Mouse (Mus musculus) neural tube, embryonic 14.5 days (tissue): Measurements from ENCODE around the gene Cma2. TPM values are rescaled to one million over a fixed set of nuclear protein-coding genes. Genes with fewer than 3 reads are reported as not detected.
"Not testable (repeated sequence)": the region's sequence is repeated elsewhere in the genome, so short reads cannot be mapped to it uniquely, and the experiment has no call there.

Experiments used
- ATAC-seq: fragments of 200-750 bp; cut with Nextera tagmentation; 2 replicates; pipeline ENCODE4 v1.8.0; 2017; ENCODE audit warnings: low read depth, mild to moderate bottlenecking, moderate TSS enrichment, moderate library complexity
- H3K27ac ChIP-seq: fragments of 300-500 bp; sonication (generic); 2 replicates; pipeline ENCODE4 v1.5.1; 2014; ENCODE audit warnings: low read depth, mild to moderate bottlenecking, control low read depth, low read length, moderate library complexity, mixed read lengths
- H3K27me3 ChIP-seq: fragments of 300-500 bp; sonication (generic); 2 replicates; pipeline ENCODE4 v1.6.1; 2014; ENCODE audit warnings: low read length; ENCODE audit not compliant: control insufficient read depth, insufficient read depth
- H3K36me3 ChIP-seq: fragments of 300-500 bp; sonication (generic); 2 replicates; pipeline ENCODE4 v1.6.1; 2014; ENCODE audit warnings: low read length, mixed read lengths; ENCODE audit not compliant: control insufficient read depth, insufficient read depth
- H3K4me1 ChIP-seq: fragments of 300-500 bp; sonication (generic); 2 replicates; pipeline ENCODE4 v1.6.1; 2014; ENCODE audit warnings: low read length; ENCODE audit not compliant: control insufficient read depth, insufficient read depth
- H3K4me2 ChIP-seq: fragments of 300-500 bp; sonication (generic); 2 replicates; pipeline ENCODE4 v1.6.1; 2014; ENCODE audit warnings: mild to moderate bottlenecking, low read depth, low read length, control low read depth
- H3K4me3 ChIP-seq: fragments of 300-500 bp; sonication (generic); 2 replicates; pipeline ENCODE4 v1.5.1; 2014; ENCODE audit warnings: low read depth, low read length, control low read depth, mixed read lengths
- H3K9ac ChIP-seq: fragments of 300-500 bp; sonication (generic); replicated peaks from 2 replicates; pipeline ENCODE4 v1.6.1; 2014; ENCODE audit warnings: low read depth, mild to moderate bottlenecking, control low read depth, low read length, mixed read lengths
- H3K9me3 ChIP-seq: fragments of 300-500 bp; sonication (generic); 2 replicates; pipeline ENCODE4 v1.6.1; 2016; ENCODE audit warnings: low read length; ENCODE audit not compliant: control insufficient read depth
- WGBS: fragments of 180-500 bp; shearing (Covaris S2); extraction: QIAGEN DNeasy Blood & Tissue Kit; methylation state at CpG from one replicate; pipeline ENCODE4 v1.1.7; 2014; 5-methylcytosine and 5-hydroxymethylcytosine counted together
- polyA plus RNA-seq: library from polyadenylated mRNA; unstranded; fragments of >200 nt; fragmentation: Nextera tagmentation; extraction: Ambion mirVana; gene quantifications from 2 replicates; pipeline ENCODE4 v1.2.1, GENCODE M21; 2014

Cma2 gene
- polyA plus RNA-seq, 1 experiment from 2014 or later = not detected

GRCm38 (mm10) chr14:55940070-55940800, 10.5 kb upstream of the Cma2 start:
- no peak for ATAC-seq
- no peaks in the 10 kb centered on the region for H3K27me3 ChIP-seq
- WGBS = 47% methylated on average over 7 of the region's 7 CpGs

GRCm38 (mm10) chr14:55943601-55944000, 7.2 kb upstream of the Cma2 start:
- Histone ChIP-seq H3K36me3 (no peaks in the 10 kb centered on the region), H3K9me3 (no peaks in the 10 kb centered on the region), H3K4me2 (no peak overlapping the region), H3K4me3 (no peak overlapping the region), H3K4me1 (no peaks in the 10 kb centered on the region), H3K9ac (no peak overlapping the region), H3K27me3 (no peaks in the 10 kb centered on the region), H3K27ac (no peak overlapping the region)
- no peak for ATAC-seq
- 85% methylated on average over 11 of the region's 11 CpGs for WGBS

More at GRCm38 (mm10) chr14:55940070-55940800, 10.5 kb upstream of the Cma2 start:
- no peak overlapping the region for H3K4me2 ChIP-seq
- no peaks in the 10 kb centered on the region for H3K36me3 ChIP-seq
- H3K9me3 ChIP-seq = no peaks in the 10 kb centered on the region
- H3K4me1 ChIP-seq = no peaks in the 10 kb centered on the region
- no peak overlapping the region for H3K27ac ChIP-seq
- no peak overlapping the region for H3K9ac ChIP-seq
- H3K4me3 ChIP-seq = no peak overlapping the region

GRCm38 (mm10) chr14:55944575-55944974, 6.2 kb upstream of the Cma2 start, which contains the start of gene Cma1:
Cma1 (minus strand) TSS chr14:55944675.
- ATAC-seq = no peak
- Histone ChIP-seq H3K9me3 (no peaks in the 10 kb centered on the region), H3K4me1 (no peaks in the 10 kb centered on the region), H3K27me3 (no peaks in the 10 kb centered on the region), H3K4me3 (no peak within 1 kb of the TSS), H3K27ac (no peak within 1 kb of the TSS), H3K36me3 (no peaks in the 10 kb centered on the region), H3K9ac (no peak within 1 kb of the TSS), H3K4me2 (no peak within 1 kb of the TSS)
- WGBS = 87% methylated on average over 4 of the region's 4 CpGs

GRCm38 (mm10) chr14:55946269-55946969, 4.4 kb upstream of the Cma2 start:
- Histone ChIP-seq H3K4me3 (no peak overlapping the region), H3K9ac (no peak overlapping the region), H3K4me2 (no peak overlapping the region), H3K36me3 (no peaks in the 10 kb centered on the region), H3K27ac (no peak overlapping the region), H3K9me3 (no peaks in the 10 kb centered on the region), H3K27me3 (no peaks in the 10 kb centered on the region), H3K4me1 (no peaks in the 10 kb centered on the region)
- ATAC-seq = no peak
- WGBS = 91% methylated on average over 2 of the region's 2 CpGs

- no peaks in the 10 kb centered on the region for H3K4me1 ChIP-seq
- H3K36me3 ChIP-seq = no peaks in the 10 kb centered on the region
- WGBS = 11% methylated on average over 1 of the region's 1 CpGs
- H3K27me3 ChIP-seq = no peaks in the 10 kb centered on the region
- H3K9me3 ChIP-seq = no peaks in the 10 kb centered on the region
- no peak overlapping the region for H3K9ac ChIP-seq
- H3K27ac ChIP-seq = no peak overlapping the region
- no peak overlapping the region for H3K4me2 ChIP-seq
- no peak overlapping the region for H3K4me3 ChIP-seq
- no peak for ATAC-seq
These were observed 12.5 kb downstream of the Cma2 start for GRCm38 (mm10) chr14:55963263-55963662.

- WGBS = 45% methylated on average over 2 of the region's 2 CpGs
These were observed 13.1 kb downstream of the Cma2 start for GRCm38 (mm10) chr14:55963900-55964299.

GRCm38 (mm10) chr14:55987464-55987863, 36.7 kb downstream of the Cma2 start:
- H3K4me3 ChIP-seq, H3K27ac ChIP-seq, ATAC-seq, H3K9me3 ChIP-seq, H3K9ac ChIP-seq, H3K27me3 ChIP-seq, H3K4me1 ChIP-seq, H3K36me3 ChIP-seq, H3K4me2 ChIP-seq: not testable (repeated sequence)
- WGBS = 82% methylated on average over 1 of the region's 3 CpGs

More at GRCm38 (mm10) chr14:55963900-55964299, 13.1 kb downstream of the Cma2 start:
- H3K4me3 ChIP-seq, H3K27ac ChIP-seq, H3K27me3 ChIP-seq, H3K9me3 ChIP-seq, H3K36me3 ChIP-seq, H3K4me1 ChIP-seq, ATAC-seq, H3K4me2 ChIP-seq, H3K9ac ChIP-seq: not testable (repeated sequence)

GRCm38 (mm10) chr14:56013147-56013546, 62.4 kb downstream of the Cma2 start:
- H3K4me1 ChIP-seq = no peaks in the 10 kb centered on the region
- no peaks in the 10 kb centered on the region for H3K9me3 ChIP-seq
- H3K4me3 ChIP-seq = no peak overlapping the region
- no peaks in the 10 kb centered on the region for H3K27me3 ChIP-seq
- WGBS = 73% methylated on average over 3 of the region's 3 CpGs
- H3K4me2 ChIP-seq = no peak overlapping the region
- no peaks in the 10 kb centered on the region for H3K36me3 ChIP-seq
- no peak for ATAC-seq
- no peak overlapping the region for H3K9ac ChIP-seq
- no peak overlapping the region for H3K27ac ChIP-seq

GRCm38 (mm10) chr14:56013924-56014323, 63.1 kb downstream of the Cma2 start:
- Histone ChIP-seq H3K4me3 (no peak overlapping the region), H3K27ac (no peak overlapping the region), H3K9ac (no peak overlapping the region), H3K27me3 (no peaks in the 10 kb centered on the region), H3K36me3 (no peaks in the 10 kb centered on the region), H3K4me1 (no peaks in the 10 kb centered on the region), H3K9me3 (no peaks in the 10 kb centered on the region), H3K4me2 (no peak overlapping the region)
- 96% methylated on average over 2 of the region's 2 CpGs for WGBS
- ATAC-seq = no peak
